Mouse (Mus musculus): ENCODE results near the gene Gm13693.
"Not testable (repeated sequence)": the region's sequence is repeated elsewhere in the genome, so short reads cannot be mapped to it uniquely, and the experiment has no call there.

DNA sequence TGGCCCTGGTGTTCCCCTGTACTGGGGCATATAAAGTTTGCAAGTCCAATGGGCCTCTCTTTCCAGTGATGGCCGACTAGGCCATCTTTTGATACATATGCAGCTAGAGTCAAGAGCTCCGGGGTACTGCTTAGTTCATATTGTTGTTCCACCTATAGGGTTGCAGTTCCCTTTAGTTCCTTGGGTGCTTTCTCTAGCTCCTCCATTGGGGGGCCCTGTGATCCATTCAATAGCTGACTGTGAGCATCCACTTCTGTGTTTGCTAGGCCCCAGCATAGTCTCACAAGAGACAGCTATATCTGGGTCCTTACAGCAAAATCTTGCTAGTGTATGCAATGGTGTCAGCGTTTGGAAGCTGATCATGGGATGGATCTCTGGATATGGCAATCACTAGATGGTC lies 33.2 kb downstream of the Gm13693 start:
- not testable (repeated sequence) for TF ChIP-seq CTCF (IDR thresholded peaks at IDR 0.05; ENCODE audit: low read depth, low read length); POLR2AphosphoS5 (IDR thresholded peaks at IDR 0.05; ENCODE audit: insufficient replicate concordance, low read depth, low read length); GATA2 (IDR thresholded peaks at IDR 0.05; ENCODE audit: borderline replicate concordance, low read depth, low read length)

All from G1E (cell line).